Mouse (Mus musculus): ENCODE data around the gene Cog8. TPM values are rescaled to one million over a fixed set of nuclear protein-coding genes. Genes with fewer than 3 reads are reported as not detected.
A peak's percentile ranks its signal among the peaks of the same experiment; 100 is the strongest.

Cog8 gene
- 38.1 and 38.8 TPM in 2 replicates for polyA plus RNA-seq (2014; fragmentation: Nextera tagmentation; extraction: Ambion mirVana)

GRCm38 (mm10) chr8:107056076-107056972 lies at the start of gene Cog8, which contains the start of gene Nip7:
TSS of gene Cog8 (minus strand) at chr8:107056689.
TSS of gene Nip7 (plus strand) at chr8:107056877.
- DNase-seq (ENCODE audit: low spot score, missing footprints) (peak; percentile 99), ATAC-seq (ENCODE audit: low FRiP score) (peak; percentile 96)
- H3K27me3 ChIP-seq (ENCODE audit: control insufficient read depth, insufficient read depth, low read length) = no peaks in the 10 kb centered on the region
- no peaks in the 10 kb centered on the region for H3K9me3 ChIP-seq (ENCODE audit: control insufficient read depth, low read length)
- peak within 1 kb of the TSS; percentile 90 for H3K9ac ChIP-seq (ENCODE audit: low read length)
- peak within 1 kb of the TSS; percentile 96 for H3K4me2 ChIP-seq
- peaks cover 22% of the 10 kb centered on the region for H3K36me3 ChIP-seq (ENCODE audit: control insufficient read depth, insufficient read depth, low read length)
- peaks cover 16% of the 10 kb centered on the region for H3K4me1 ChIP-seq (ENCODE audit: control insufficient read depth, insufficient read depth, low read length)
- WGBS = under 1% methylated on average over 88 of the region's 88 CpGs
- peak within 1 kb of the TSS; percentile 98 for H3K4me3 ChIP-seq (ENCODE audit: low read depth, low read length)
- H3K27ac ChIP-seq (ENCODE audit: low read depth, low read length) = 0 out of 2 replicates have a peak within 1 kb of the TSS, but pooled peaks have one; percentile 14

GRCm38 (mm10) chr8:107104547-107104946 lies 48.1 kb upstream of the Cog8 start:
- peak; percentile 96 for DNase-seq (ENCODE audit: low spot score, missing footprints)
- no peak overlapping the region for H3K9ac ChIP-seq (ENCODE audit: low read length)
- ATAC-seq (ENCODE audit: low FRiP score) = no peak
- no peaks in the 10 kb centered on the region for H3K4me1 ChIP-seq (ENCODE audit: control insufficient read depth, insufficient read depth, low read length)
- no peaks in the 10 kb centered on the region for H3K36me3 ChIP-seq (ENCODE audit: control insufficient read depth, insufficient read depth, low read length)
- H3K4me2 ChIP-seq = no peak overlapping the region
- no peak overlapping the region for H3K27ac ChIP-seq (ENCODE audit: low read depth, low read length)
- no peak overlapping the region for H3K4me3 ChIP-seq (ENCODE audit: low read depth, low read length)
- H3K27me3 ChIP-seq (ENCODE audit: control insufficient read depth, insufficient read depth, low read length) = no peaks in the 10 kb centered on the region
- no peaks in the 10 kb centered on the region for H3K9me3 ChIP-seq (ENCODE audit: control insufficient read depth, low read length)
- WGBS = 10% methylated on average over 4 of the region's 4 CpGs

- Histone ChIP-seq H3K4me3 (ENCODE audit: low read depth, low read length) (no peak overlapping the region), H3K4me1 (ENCODE audit: control insufficient read depth, insufficient read depth, low read length) (no peaks in the 10 kb centered on the region), H3K36me3 (ENCODE audit: control insufficient read depth, insufficient read depth, low read length) (no peaks in the 10 kb centered on the region), H3K27ac (ENCODE audit: low read depth, low read length) (no peak overlapping the region), H3K9me3 (ENCODE audit: control insufficient read depth, low read length) (no peaks in the 10 kb centered on the region), H3K27me3 (ENCODE audit: control insufficient read depth, insufficient read depth, low read length) (no peaks in the 10 kb centered on the region), H3K4me2 (no peak overlapping the region), H3K9ac (ENCODE audit: low read length) (no peak overlapping the region)
- DNase-seq (ENCODE audit: low spot score, missing footprints) (no peak), ATAC-seq (ENCODE audit: low FRiP score) (no peak)
- WGBS = 86% methylated on average over 2 of the region's 2 CpGs
These were observed 44.1 kb upstream of the Cog8 start for GRCm38 (mm10) chr8:107100635-107101034.

- no peaks in the 10 kb centered on the region for H3K9me3 ChIP-seq (ENCODE audit: control insufficient read depth, low read length)
- H3K27ac ChIP-seq (ENCODE audit: low read depth, low read length) = peak within 1 kb of the TSS; percentile 78
- peaks cover 4% of the 10 kb centered on the region; the same call in 1 of the 2 replicates for H3K36me3 ChIP-seq (ENCODE audit: control insufficient read depth, insufficient read depth, low read length)
- ATAC-seq (ENCODE audit: low FRiP score) (peak; percentile 94), DNase-seq (ENCODE audit: low spot score, missing footprints) (peak; percentile 99)
- WGBS = 4% methylated on average over 38 of the region's 39 CpGs
- H3K4me3 ChIP-seq (ENCODE audit: low read depth, low read length) = peak within 1 kb of the TSS; percentile 91
- H3K4me1 ChIP-seq (ENCODE audit: control insufficient read depth, insufficient read depth, low read length) = peaks cover 11% of the 10 kb centered on the region
- H3K4me2 ChIP-seq = peak within 1 kb of the TSS; percentile 64
- H3K27me3 ChIP-seq (ENCODE audit: control insufficient read depth, insufficient read depth, low read length) = no peaks in the 10 kb centered on the region
- peak within 1 kb of the TSS; percentile 89 for H3K9ac ChIP-seq (ENCODE audit: low read length)
These were observed 40.0 kb upstream of the Cog8 start, which contains the start of gene Terf2 for GRCm38 (mm10) chr8:107096366-107097036. TSS of gene Terf2 (minus strand) at chr8:107096547.

GRCm38 (mm10) chr8:107095717-107096365 lies 39.4 kb upstream of the Cog8 start:
- 2% methylated on average over 49 of the region's 53 CpGs for WGBS
- Histone ChIP-seq H3K9ac (ENCODE audit: low read length) (peak overlapping the region; percentile 89), H3K27ac (ENCODE audit: low read depth, low read length) (peak overlapping the region; percentile 78), H3K27me3 (ENCODE audit: control insufficient read depth, insufficient read depth, low read length) (no peaks in the 10 kb centered on the region), H3K36me3 (ENCODE audit: control insufficient read depth, insufficient read depth, low read length) (peaks cover 4% of the 10 kb centered on the region; the same call in 1 of the 2 replicates), H3K4me1 (ENCODE audit: control insufficient read depth, insufficient read depth, low read length) (peaks cover 11% of the 10 kb centered on the region), H3K4me3 (ENCODE audit: low read depth, low read length) (peak overlapping the region; percentile 91), H3K9me3 (ENCODE audit: control insufficient read depth, low read length) (no peaks in the 10 kb centered on the region), H3K4me2 (peak overlapping the region; percentile 64)
- peak; percentile 84 for ATAC-seq (ENCODE audit: low FRiP score)
- DNase-seq (ENCODE audit: low spot score, missing footprints) = peak; percentile 96

GRCm38 (mm10) chr8:107090531-107090930 lies 34.0 kb upstream of the Cog8 start:
- no peak overlapping the region for H3K4me2 ChIP-seq
- peaks cover 11% of the 10 kb centered on the region for H3K4me1 ChIP-seq (ENCODE audit: control insufficient read depth, insufficient read depth, low read length)
- no peak overlapping the region for H3K4me3 ChIP-seq (ENCODE audit: low read depth, low read length)
- peaks cover 16% of the 10 kb centered on the region for H3K36me3 ChIP-seq (ENCODE audit: control insufficient read depth, insufficient read depth, low read length)
- H3K27ac ChIP-seq (ENCODE audit: low read depth, low read length) = no peak overlapping the region
- no peaks in the 10 kb centered on the region for H3K9me3 ChIP-seq (ENCODE audit: control insufficient read depth, low read length)
- 94% methylated on average over 7 of the region's 7 CpGs for WGBS
- DNase-seq (ENCODE audit: low spot score, missing footprints) = no peak
- H3K27me3 ChIP-seq (ENCODE audit: control insufficient read depth, insufficient read depth, low read length) = no peaks in the 10 kb centered on the region
- H3K9ac ChIP-seq (ENCODE audit: low read length) = no peak overlapping the region
- ATAC-seq (ENCODE audit: low FRiP score) = no peak

- H3K4me1 ChIP-seq (ENCODE audit: control insufficient read depth, insufficient read depth, low read length) = no peaks in the 10 kb centered on the region
- H3K36me3 ChIP-seq (ENCODE audit: control insufficient read depth, insufficient read depth, low read length) = peaks cover 12% of the 10 kb centered on the region
- H3K27ac ChIP-seq (ENCODE audit: low read depth, low read length) = no peak overlapping the region
- H3K4me2 ChIP-seq = no peak overlapping the region
- peak; percentile 73 for DNase-seq (ENCODE audit: low spot score, missing footprints)
- WGBS = 92% methylated on average over 5 of the region's 5 CpGs
- no peaks in the 10 kb centered on the region for H3K9me3 ChIP-seq (ENCODE audit: control insufficient read depth, low read length)
- ATAC-seq (ENCODE audit: low FRiP score) = no peak
- H3K4me3 ChIP-seq (ENCODE audit: low read depth, low read length) = no peak overlapping the region
- no peaks in the 10 kb centered on the region for H3K27me3 ChIP-seq (ENCODE audit: control insufficient read depth, insufficient read depth, low read length)
- no peak overlapping the region for H3K9ac ChIP-seq (ENCODE audit: low read length)
These were observed 32.1 kb upstream of the Cog8 start for GRCm38 (mm10) chr8:107088526-107089063.

- ATAC-seq (ENCODE audit: low FRiP score) (no peak), DNase-seq (ENCODE audit: low spot score, missing footprints) (peak; percentile 72)
- Histone ChIP-seq H3K27ac (ENCODE audit: low read depth, low read length) (no peak overlapping the region), H3K27me3 (ENCODE audit: control insufficient read depth, insufficient read depth, low read length) (no peaks in the 10 kb centered on the region), H3K9me3 (ENCODE audit: control insufficient read depth, low read length) (no peaks in the 10 kb centered on the region), H3K36me3 (ENCODE audit: control insufficient read depth, insufficient read depth, low read length) (peaks cover 23% of the 10 kb centered on the region), H3K4me1 (ENCODE audit: control insufficient read depth, insufficient read depth, low read length) (no peaks in the 10 kb centered on the region), H3K4me3 (ENCODE audit: low read depth, low read length) (no peak overlapping the region), H3K4me2 (no peak overlapping the region), H3K9ac (ENCODE audit: low read length) (no peak overlapping the region)
- 99% methylated on average over 5 of the region's 5 CpGs for WGBS
These were observed 29.5 kb upstream of the Cog8 start for GRCm38 (mm10) chr8:107086018-107086417.
